Mouse (Mus musculus) intestine, postnatal 0 days (tissue): ENCODE data around the gene Colgalt1. TPM values are rescaled to one million over a fixed set of nuclear protein-coding genes. Genes with fewer than 3 reads are reported as not detected.

Experiments used
- ATAC-seq: fragments of 200-750 bp; cut with Nextera tagmentation; 2 replicates; pipeline ENCODE4 v1.8.0; 2017; ENCODE audit warnings: mild to moderate bottlenecking, moderate TSS enrichment, moderate library complexity
- H3K27ac ChIP-seq: fragments of 300-500 bp; sonication (generic); 2 replicates; pipeline ENCODE4 v1.5.1; 2014; ENCODE audit warnings: mild to moderate bottlenecking, low read depth, low read length, moderate library complexity
- H3K27me3 ChIP-seq: fragments of 300-500 bp; sonication (generic); replicated peaks from 2 replicates; pipeline ENCODE4 v1.6.1; 2014; ENCODE audit warnings: low read length, mixed read lengths; ENCODE audit not compliant: control insufficient read depth, insufficient read depth
- H3K36me3 ChIP-seq: fragments of 300-500 bp; sonication (generic); 2 replicates; pipeline ENCODE4 v1.6.1; 2014; ENCODE audit warnings: mild to moderate bottlenecking, moderate library complexity; ENCODE audit not compliant: control insufficient read depth, insufficient read depth
- H3K4me1 ChIP-seq: fragments of 300-500 bp; sonication (generic); replicated peaks from 2 replicates; pipeline ENCODE4 v1.6.1; 2014; ENCODE audit warnings: antibody characterized with exemption, low read length, mixed read lengths; ENCODE audit not compliant: control insufficient read depth, insufficient read depth
- H3K4me2 ChIP-seq: fragments of 300-500 bp; sonication (generic); replicated peaks from 2 replicates; pipeline ENCODE4 v1.6.1; 2014; ENCODE audit warnings: low read depth, mild to moderate bottlenecking, moderate library complexity
- H3K4me3 ChIP-seq: fragments of 300-500 bp; sonication (generic); 2 replicates; pipeline ENCODE4 v1.5.1; 2014; ENCODE audit warnings: low read depth, low read length
- H3K9ac ChIP-seq: fragments of 300-500 bp; sonication (generic); 2 replicates; pipeline ENCODE4 v1.6.1; 2014; ENCODE audit warnings: mild to moderate bottlenecking, low read depth, low read length
- H3K9me3 ChIP-seq: fragments of 300-500 bp; sonication (generic); 2 replicates; pipeline ENCODE4 v1.6.1; 2016; ENCODE audit warnings: mixed run types; ENCODE audit not compliant: control insufficient read depth
- CTCF ChIP-seq: sonication (generic); IDR thresholded peaks from 2 replicates; pipeline ENCODE4 v1.5.1; 2016; ENCODE audit warnings: low read depth, mild to moderate bottlenecking, control low read depth, antibody characterized with exemption, moderate library complexity
- WGBS: fragments of 180-500 bp; shearing (Covaris S2); extraction: QIAGEN DNeasy Blood & Tissue Kit; methylation state at CpG from one replicate; pipeline ENCODE4 v1.1.7; 2014; 5-methylcytosine and 5-hydroxymethylcytosine counted together
- polyA plus RNA-seq: library from polyadenylated mRNA; unstranded; fragments of >200 nt; fragmentation: Nextera tagmentation; extraction: Ambion mirVana; gene quantifications from 2 replicates; pipeline ENCODE4 v1.2.1, GENCODE M21; 2015

Colgalt1 gene
- polyA plus RNA-seq, 1 experiment from 2014 or later, result 44.5 TPM

- Histone ChIP-seq H3K4me3 (no peak overlapping the region), H3K27me3 (no peaks in the 10 kb centered on the region), H3K9ac (no peak overlapping the region), H3K36me3 (no peaks in the 10 kb centered on the region), H3K4me1 (peaks cover 2% of the 10 kb centered on the region), H3K9me3 (no peaks in the 10 kb centered on the region), H3K4me2 (no peak overlapping the region), H3K27ac (no peak overlapping the region)
- TF ChIP-seq CTCF, result no peak
- 71% methylated on average over 9 of the region's 9 CpGs for WGBS
- no peak for ATAC-seq
Measured at GRCm38 (mm10) chr8:71572847-71573633, 37.8 kb upstream of the Colgalt1 start.

- H3K36me3 ChIP-seq, result no peaks in the 10 kb centered on the region
- H3K27me3 ChIP-seq, result no peaks in the 10 kb centered on the region
- H3K4me1 ChIP-seq, result peaks cover 2% of the 10 kb centered on the region; the same call in 1 of the 2 replicates
- no peak for ATAC-seq
- H3K4me2 ChIP-seq, result no peak overlapping the region
- H3K9ac ChIP-seq, result no peak overlapping the region
- no peaks in the 10 kb centered on the region for H3K9me3 ChIP-seq
- H3K4me3 ChIP-seq, result no peak overlapping the region
- H3K27ac ChIP-seq, result no peak overlapping the region
- no peak for TF ChIP-seq CTCF
- 78% methylated on average over 7 of the region's 7 CpGs for WGBS
Measured at GRCm38 (mm10) chr8:71574426-71574825, 36.4 kb upstream of the Colgalt1 start.

GRCm38 (mm10) chr8:71575020-71575419, 35.8 kb upstream of the Colgalt1 start:
- Histone ChIP-seq H3K9me3 (no peaks in the 10 kb centered on the region), H3K4me2 (no peak overlapping the region), H3K9ac (no peak overlapping the region), H3K36me3 (no peaks in the 10 kb centered on the region), H3K27me3 (no peaks in the 10 kb centered on the region), H3K4me1 (peaks cover 2% of the 10 kb centered on the region; the same call in 1 of the 2 replicates), H3K4me3 (no peak overlapping the region), H3K27ac (no peak overlapping the region)
- 46% methylated on average over 1 of the region's 1 CpGs for WGBS
- TF ChIP-seq CTCF, result no peak
- no peak for ATAC-seq

GRCm38 (mm10) chr8:71577856-71578387, 32.9 kb upstream of the Colgalt1 start:
- no peak overlapping the region for H3K27ac ChIP-seq
- no peaks in the 10 kb centered on the region for H3K9me3 ChIP-seq
- ATAC-seq, result no peak
- TF ChIP-seq CTCF, result no peak
- H3K27me3 ChIP-seq, result no peaks in the 10 kb centered on the region
- no peaks in the 10 kb centered on the region for H3K4me1 ChIP-seq
- no peak overlapping the region for H3K9ac ChIP-seq
- WGBS, result 68% methylated on average over 4 of the region's 4 CpGs
- H3K36me3 ChIP-seq, result no peaks in the 10 kb centered on the region; the same call in 1 of the 2 replicates
- H3K4me2 ChIP-seq, result no peak overlapping the region
- no peak overlapping the region for H3K4me3 ChIP-seq

GRCm38 (mm10) chr8:71579009-71579408, 31.8 kb upstream of the Colgalt1 start:
- Histone ChIP-seq H3K4me1 (no peaks in the 10 kb centered on the region), H3K27ac (no peak overlapping the region), H3K36me3 (no peaks in the 10 kb centered on the region; the same call in 1 of the 2 replicates), H3K27me3 (no peaks in the 10 kb centered on the region), H3K9ac (no peak overlapping the region), H3K4me3 (no peak overlapping the region), H3K9me3 (no peaks in the 10 kb centered on the region), H3K4me2 (no peak overlapping the region)
- ATAC-seq, result no peak
- TF ChIP-seq CTCF, result no peak
- 67% methylated on average over 1 of the region's 1 CpGs for WGBS

GRCm38 (mm10) chr8:71579476-71579875, 31.3 kb upstream of the Colgalt1 start:
- no peak for ATAC-seq
- WGBS, result 91% methylated on average over 14 of the region's 14 CpGs

More at GRCm38 (mm10) chr8:71579476-71579875, 31.3 kb upstream of the Colgalt1 start:
- Histone ChIP-seq H3K4me2 (no peak overlapping the region), H3K9me3 (no peaks in the 10 kb centered on the region), H3K36me3 (peaks cover 3% of the 10 kb centered on the region; the same call in 1 of the 2 replicates), H3K27ac (no peak overlapping the region), H3K4me1 (no peaks in the 10 kb centered on the region), H3K4me3 (no peak overlapping the region), H3K27me3 (no peaks in the 10 kb centered on the region), H3K9ac (no peak overlapping the region)
- TF ChIP-seq CTCF, result no peak
